Mouse (Mus musculus): Measurements from ENCODE around the gene Enpep.

Gene Enpep

GRCm38 (mm10) chr3:129332586-129332985 lies at the start of gene Enpep:
Gene Enpep, minus strand, starts transcription at chr3:129332720.
- DNase-seq, result no peak

- no peak for DNase-seq
Measured at GRCm38 (mm10) chr3:129379109-129379508, 46.6 kb upstream of the Enpep start.

GRCm38 (mm10) chr3:129375087-129375486 lies 42.6 kb upstream of the Enpep start:
- no peak for DNase-seq

- DNase-seq, result no peak
Measured at GRCm38 (mm10) chr3:129373108-129373507, 40.6 kb upstream of the Enpep start.

- DNase-seq, result no peak
Measured at GRCm38 (mm10) chr3:129369491-129369890, 37.0 kb upstream of the Enpep start.

GRCm38 (mm10) chr3:129365919-129366318 lies 33.4 kb upstream of the Enpep start:
- no peak for DNase-seq

GRCm38 (mm10) chr3:129364818-129365390 lies 32.4 kb upstream of the Enpep start:
- DNase-seq, result no peak

GRCm38 (mm10) chr3:129363426-129363825 lies 30.9 kb upstream of the Enpep start:
- no peak for DNase-seq

GRCm38 (mm10) chr3:129358115-129358514 lies 25.6 kb upstream of the Enpep start:
- DNase-seq, result no peak

GRCm38 (mm10) chr3:129353901-129354300 lies 21.4 kb upstream of the Enpep start:
- no peak for DNase-seq

GRCm38 (mm10) chr3:129351320-129351877 lies 18.9 kb upstream of the Enpep start:
- no peak for DNase-seq

- DNase-seq, result no peak
Measured at GRCm38 (mm10) chr3:129347277-129347676, 14.8 kb upstream of the Enpep start.

- no peak for DNase-seq
Measured at GRCm38 (mm10) chr3:129342767-129343166, 10.2 kb upstream of the Enpep start.

- DNase-seq, result no peak
Measured at GRCm38 (mm10) chr3:129341066-129341465, 8.5 kb upstream of the Enpep start.

GRCm38 (mm10) chr3:129338296-129339091 lies 6.0 kb upstream of the Enpep start:
- DNase-seq, result no peak

- DNase-seq, result no peak
Measured at GRCm38 (mm10) chr3:129332142-129332541, 378 bp downstream of the Enpep start.

- no peak for DNase-seq
Measured at GRCm38 (mm10) chr3:129331427-129331826, 1.1 kb downstream of the Enpep start.

GRCm38 (mm10) chr3:129328056-129328455 lies 4.5 kb downstream of the Enpep start:
- no peak for DNase-seq

GRCm38 (mm10) chr3:129321585-129321984 lies 10.9 kb downstream of the Enpep start:
- DNase-seq, result no peak

- no peak for DNase-seq
Measured at GRCm38 (mm10) chr3:129317032-129317729, 15.3 kb downstream of the Enpep start.

GRCm38 (mm10) chr3:129313671-129314415 lies 18.7 kb downstream of the Enpep start:
- DNase-seq, result no peak

GRCm38 (mm10) chr3:129313221-129313620 lies 19.3 kb downstream of the Enpep start:
- DNase-seq, result no peak

- no peak for DNase-seq
Measured at GRCm38 (mm10) chr3:129312511-129312910, 20.0 kb downstream of the Enpep start.
